Mouse (Mus musculus) Muller cell, postnatal 12 days (primary cell): ENCODE results near the gene Zfp91.
A peak's percentile ranks its signal among the peaks of the same experiment; 100 is the strongest.
"Not testable (repeated sequence)": the region's sequence is repeated elsewhere in the genome, so short reads cannot be mapped to it uniquely, and the experiment has no call there.

Experiments used
- DNase-seq: peaks from one replicate; pipeline ENCODE4 v3.0.0-alpha.2; 2015; ENCODE audit errors: inconsistent ontology term

Gene Zfp91

DNA sequence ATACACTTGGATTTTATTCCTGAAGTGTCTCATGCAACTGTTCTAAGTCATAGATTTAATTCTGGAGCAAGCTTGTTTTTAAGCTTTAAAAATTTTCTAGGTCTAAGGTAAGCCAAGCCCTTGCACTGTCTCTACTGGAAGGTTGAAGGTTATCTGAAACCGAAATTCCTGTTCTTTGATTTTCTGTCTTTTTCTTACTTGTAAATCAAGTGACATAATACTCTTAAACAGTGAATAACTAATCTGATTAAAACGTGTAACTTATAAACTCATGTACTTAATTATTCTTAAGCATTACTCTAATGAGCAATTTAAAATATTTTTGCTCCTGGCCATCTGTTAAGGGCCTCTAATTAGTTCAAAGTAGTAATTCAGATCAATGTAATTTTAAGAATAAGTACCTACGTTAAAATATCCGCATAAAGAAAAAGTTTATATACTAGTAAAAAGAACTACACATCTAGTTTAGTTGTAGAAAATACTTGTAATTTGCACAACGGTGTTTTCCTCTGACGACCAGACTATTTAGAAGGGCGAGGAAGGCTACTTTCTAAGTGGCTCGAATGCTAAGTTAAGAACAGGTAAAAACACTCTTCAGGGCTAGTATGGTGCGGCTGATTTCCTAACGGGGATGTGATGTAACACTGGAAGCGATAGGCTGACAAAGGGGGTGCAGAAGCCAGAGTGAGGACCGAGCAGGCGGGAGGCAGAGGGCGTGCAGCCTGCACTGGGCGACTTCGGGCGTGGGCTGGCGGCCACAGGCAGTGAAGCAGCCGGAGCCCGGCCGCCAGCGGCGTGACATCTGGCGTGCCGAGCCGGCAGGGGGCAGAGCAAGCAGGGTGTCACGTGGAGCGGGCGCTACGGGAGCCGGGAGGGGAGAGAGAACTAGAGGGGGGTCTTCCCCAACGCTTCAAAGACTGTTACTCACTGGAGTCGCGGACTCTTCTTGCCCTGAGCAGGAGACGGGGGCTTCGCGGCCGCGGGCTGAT lies 1.6 kb downstream of the Zfp91 start:
- DNase-seq, result peak; percentile 93

DNA sequence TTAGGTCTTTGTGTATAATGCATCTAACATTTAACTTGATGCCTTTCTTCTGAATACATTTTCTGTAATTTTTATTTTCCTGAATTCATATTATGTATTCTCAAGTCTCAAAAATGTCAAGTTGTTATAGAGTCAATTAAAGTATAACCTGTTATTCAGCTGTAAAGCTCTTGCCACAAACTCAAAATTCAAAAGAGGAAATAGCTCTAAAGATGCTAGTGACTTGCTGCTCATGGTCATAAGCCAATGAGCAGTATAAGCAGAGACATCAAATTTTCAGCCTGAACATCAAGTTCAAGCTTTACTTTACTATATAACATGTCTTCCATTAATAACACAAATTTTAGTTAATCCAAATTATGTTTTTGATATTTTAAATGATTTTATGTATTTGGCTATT lies 3.6 kb downstream of the Zfp91 start:
- no peak for DNase-seq

DNA sequence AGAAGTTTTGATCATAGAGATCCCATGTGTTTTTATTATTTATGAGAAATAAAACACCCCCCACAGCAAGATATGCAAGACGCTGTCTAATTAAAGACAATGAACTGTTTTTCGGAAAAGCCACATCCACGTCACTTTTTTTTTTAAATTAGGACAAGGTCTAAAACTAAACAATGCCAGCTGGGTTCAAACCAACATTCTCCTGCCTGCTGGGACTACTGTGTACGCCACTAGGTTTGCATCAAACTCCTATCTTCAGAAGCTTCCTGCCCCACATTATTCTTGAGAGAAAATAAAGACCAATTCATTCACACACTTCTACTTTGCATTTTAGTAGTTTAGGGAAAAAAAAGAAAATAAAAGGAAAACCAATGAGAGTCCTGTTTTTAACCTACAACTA lies 8.2 kb downstream of the Zfp91 start:
- no peak for DNase-seq

DNA sequence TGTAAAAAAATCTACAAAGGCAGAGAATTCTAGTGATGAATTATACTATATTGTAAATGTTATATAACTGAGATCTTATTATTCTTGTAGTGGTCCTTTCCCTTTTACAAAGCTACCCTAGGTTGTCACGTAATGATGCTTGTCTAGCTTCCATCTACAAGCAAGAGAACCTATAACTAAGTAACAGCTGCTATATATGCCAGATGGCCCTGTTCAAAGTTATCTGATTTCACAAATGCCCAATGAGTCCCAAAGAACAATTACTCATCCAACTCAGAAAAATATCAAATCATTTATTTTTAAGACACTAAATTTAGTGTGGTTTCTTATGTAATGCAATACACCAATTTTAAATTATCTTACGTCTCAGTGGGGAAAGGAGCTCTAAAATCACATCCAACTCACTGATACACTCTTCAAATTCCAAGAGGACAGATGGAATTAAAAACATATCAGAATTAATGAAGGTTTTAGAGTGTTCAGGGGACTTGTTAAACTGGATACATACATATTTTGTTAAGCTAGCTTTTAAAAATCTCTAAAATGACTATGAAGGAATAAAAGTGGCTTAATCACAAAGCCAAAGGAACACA lies 9.0 kb downstream of the Zfp91 start:
- DNase-seq, result no peak

DNA sequence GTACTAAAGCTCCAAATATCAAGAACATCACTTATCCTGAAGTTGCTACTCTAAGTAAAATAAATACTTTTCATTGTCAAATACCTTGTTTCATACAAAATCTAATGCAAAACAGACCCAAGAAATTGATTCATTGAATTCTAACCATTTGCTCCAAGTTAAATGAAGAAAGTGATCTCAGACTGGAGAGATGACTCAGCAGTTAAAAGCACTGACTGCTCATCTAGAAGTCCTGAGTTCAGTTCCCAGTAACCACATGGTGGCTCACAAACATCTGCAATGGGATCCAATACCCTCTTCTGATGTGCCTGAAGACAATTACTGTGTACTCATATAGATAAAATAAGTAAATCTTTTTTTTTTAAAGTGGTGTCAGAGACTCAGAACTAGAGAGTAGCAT lies 15.5 kb downstream of the Zfp91 start:
- DNase-seq, result no peak

DNA sequence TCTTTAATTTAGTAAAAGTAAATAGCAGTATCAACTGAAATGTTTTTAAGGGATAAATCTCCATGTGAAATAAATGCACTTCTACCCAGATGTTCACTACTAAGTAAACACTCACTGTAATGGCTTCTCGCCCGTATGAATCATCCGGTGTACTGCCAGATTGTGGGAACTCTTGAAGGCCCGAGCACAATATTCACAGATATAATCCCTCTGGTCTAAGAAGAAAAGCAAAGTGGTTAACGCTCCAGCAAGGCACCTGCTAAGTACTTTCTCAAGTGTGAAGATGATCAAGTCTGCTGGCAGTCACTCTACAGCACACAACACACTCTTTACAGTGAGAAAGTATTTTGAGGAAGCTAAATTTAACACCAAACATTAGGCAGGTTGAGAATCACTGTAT lies 25.0 kb downstream of the Zfp91 start:
- DNase-seq, result no peak

DNA sequence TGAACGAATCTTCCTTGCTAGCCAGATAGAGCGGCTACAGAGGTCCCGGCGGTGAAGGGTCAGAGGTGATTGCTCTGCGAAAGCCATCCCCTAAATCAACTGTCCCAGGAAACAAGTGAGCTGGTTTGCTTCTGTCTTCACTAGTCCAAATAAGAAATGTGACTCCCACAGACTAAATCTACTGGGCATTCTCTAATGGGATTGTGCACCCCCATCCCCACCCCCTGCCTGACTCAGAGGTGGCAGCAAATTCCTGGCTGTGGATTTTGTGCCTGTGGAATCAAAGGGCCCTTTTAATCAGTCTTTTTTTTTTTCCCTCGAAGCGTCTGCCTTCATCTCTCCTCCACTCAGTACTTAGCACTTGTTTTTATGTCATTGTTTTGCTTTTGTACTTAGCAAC lies 30.6 kb downstream of the Zfp91 start, which contains the start of gene Cntf:
TSS of gene Cntf (minus strand) at position 325 of the 400 bp plus-strand sequence.
- peak; percentile 94 for DNase-seq

DNA sequence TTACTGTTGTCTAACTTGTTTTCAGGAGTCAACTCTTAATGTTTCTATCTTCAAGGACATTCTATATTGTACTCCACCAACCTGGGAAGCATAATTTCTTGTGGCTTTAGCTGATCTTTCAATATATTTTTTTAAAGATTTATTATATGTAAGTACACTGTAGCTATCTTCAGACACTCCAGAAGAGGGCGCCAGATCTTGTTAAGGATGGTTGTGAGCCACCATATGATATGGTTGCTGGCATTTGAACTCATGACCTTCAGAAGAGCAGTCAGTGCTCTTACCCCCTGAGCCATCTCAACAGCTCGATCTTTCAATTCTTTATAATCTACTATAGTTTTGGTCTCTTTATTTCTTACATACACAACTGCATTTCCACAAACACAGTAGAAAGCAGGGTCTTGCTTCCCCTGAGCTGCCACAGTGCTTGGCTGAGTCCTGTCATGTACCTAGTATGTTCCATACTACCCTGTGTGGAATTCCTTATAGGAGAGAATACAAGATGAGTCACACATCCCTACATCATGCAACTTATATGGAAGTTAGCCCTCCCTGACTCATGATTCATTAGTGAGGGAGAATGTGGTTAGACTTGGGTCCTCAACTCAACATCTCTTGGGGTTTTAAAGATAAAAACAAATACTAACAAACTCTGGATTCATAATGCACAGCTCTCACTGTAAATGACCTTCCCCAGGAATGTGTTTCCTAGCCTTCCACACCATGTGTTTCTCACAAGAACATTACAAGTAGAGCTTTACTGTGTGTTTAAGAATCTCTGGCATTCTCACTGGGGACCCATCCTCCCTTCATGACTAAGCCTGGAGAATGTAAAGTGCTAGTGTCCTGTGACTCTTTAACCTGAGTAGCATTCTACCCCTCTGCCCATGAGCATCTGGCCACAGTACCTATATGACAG lies 33.5 kb downstream of the Zfp91 start:
- DNase-seq, result peak; percentile 63

DNA sequence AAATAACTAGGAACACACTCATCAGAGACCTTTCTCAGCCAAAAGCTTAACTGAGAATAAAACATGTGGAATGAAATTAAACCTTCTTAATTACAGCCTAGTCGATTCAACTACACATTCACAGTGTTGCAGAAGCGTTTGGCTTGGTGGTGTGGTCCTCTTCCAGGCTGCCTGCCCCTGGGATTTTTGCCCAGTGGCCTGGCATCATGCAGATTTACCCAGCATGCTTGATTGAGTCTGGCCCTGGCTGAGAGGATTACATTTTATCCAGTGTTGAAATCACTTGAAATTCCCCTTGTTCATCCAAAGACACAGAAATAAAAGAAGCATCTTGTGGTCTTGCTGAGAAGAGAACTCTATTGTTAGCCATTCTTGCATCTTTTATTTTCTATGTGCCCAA lies 36.3 kb downstream of the Zfp91 start:
- DNase-seq, result peak; percentile 98

DNA sequence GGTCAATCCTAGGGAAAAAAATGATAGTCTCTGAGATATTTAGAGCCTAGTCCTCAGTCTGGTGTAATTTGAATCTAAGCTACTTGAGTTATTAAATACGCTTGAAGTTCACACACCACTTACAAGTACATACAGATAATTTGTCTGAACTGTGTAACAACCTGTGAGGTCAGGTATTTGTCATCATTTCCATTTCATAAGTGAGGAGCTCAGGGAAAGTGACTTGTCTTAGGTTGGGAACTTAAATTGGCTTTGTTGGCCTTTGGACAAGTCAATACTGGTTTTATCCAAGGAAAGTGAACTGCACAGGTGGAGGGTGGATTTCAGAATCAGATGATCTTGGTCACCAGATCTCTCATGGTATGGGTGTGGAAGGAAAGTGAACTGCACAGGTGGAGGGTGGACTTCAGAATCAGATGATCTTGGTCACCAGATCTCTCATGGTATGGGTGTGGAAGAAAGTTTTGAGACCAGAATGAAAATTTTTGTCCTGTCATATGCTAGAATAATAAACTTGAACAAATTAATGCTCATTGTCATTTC lies 36.9 kb downstream of the Zfp91 start:
- DNase-seq, result no peak

DNA sequence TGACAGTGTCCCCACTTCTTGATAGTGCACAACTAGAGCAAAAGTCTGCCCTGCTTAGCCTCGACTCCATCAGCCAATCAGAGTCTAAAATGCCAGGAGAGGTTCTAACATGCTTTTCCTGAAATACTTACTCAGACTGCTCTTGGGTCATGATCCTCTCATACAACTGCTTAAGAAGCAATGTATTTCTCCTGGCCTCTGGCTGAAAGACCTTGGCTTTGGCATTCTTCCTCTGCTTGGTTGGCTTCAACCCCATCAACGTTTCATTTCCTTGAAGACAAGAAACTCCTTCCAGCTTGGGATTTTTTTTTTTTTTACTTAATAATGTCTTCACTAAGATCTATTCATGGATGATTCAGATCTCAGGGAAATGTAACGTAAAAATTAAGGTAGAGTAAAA lies 39.6 kb downstream of the Zfp91 start:
- DNase-seq, result no peak

DNA sequence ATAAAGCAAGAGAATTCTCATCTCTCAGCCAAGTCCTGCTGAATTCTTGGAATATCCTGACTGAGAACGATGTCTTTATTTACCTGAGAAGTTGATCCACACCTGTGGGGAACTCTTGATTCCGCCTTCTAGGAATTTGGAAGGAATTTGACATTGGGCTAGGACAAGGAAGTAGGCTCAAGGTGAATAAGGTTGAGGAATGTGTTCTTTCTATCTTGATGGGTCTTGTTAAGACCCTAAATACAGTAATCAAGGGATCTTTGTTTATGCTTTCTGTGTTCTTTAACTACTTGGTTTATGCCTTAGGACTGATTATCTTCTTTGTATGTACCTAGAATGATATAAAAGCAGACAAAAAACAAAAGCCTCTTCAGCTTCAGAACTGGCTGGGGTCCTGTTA lies 64.0 kb downstream of the Zfp91 start:
- DNase-seq, result no peak

DNA sequence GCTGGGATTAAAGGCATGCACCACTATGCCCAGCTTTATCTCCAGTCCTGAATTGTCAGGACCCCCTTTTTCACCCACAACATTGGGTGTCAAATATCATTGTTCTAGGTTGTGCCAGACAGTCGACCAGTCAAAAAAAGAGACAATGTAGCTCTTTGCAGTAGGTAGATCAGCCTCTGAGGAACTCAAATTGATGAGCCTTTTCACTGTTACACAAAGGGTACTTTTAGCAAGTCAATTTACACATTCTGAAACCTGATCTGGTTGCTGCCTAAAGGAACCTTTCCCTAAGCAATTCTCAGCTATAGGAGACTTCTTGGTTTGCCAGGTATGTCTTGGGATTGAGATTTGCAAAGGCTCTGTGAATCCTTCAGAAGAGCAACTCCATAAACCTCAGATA lies 64.9 kb downstream of the Zfp91 start:
- DNase-seq, result no peak

DNA sequence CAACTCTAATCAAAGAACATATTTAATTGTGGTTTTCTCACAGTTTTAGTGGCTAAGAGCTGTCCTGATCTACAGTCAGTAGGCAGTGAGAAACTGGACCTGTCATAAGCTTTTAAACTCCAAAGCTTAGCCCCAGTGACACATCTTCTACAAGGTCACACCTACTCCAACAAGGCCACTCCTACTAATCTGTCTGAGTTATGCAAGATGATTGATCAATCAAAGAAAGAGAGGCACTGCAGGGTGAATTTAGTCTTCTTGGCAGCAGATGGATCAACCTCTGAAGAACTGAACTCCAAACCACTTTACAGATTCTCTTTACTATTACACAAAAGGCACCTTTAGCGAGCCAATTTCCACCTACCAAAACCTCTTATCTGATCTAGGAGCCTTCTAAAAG lies 70.1 kb downstream of the Zfp91 start:
- DNase-seq, result peak; percentile 27

DNA sequence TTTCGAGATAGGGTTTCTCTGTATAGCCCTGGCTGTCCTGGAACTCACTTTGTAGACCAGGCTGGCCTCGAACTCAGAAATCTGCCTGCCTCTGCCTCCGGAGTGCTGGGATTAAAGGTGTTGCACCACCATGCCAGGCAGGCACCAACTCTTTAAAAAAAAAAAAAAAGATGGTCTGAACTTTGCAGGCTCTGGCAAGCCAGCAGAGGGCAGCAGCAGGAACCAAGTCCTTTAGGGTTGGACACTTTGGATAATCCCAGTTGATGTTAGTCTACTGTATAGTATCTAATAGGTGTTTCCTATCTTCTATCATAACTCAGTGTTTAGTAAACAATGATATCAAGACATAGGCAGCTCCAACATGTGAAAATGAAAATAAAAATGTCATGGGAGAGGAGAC lies 73.6 kb downstream of the Zfp91 start:
- no peak for DNase-seq

DNA sequence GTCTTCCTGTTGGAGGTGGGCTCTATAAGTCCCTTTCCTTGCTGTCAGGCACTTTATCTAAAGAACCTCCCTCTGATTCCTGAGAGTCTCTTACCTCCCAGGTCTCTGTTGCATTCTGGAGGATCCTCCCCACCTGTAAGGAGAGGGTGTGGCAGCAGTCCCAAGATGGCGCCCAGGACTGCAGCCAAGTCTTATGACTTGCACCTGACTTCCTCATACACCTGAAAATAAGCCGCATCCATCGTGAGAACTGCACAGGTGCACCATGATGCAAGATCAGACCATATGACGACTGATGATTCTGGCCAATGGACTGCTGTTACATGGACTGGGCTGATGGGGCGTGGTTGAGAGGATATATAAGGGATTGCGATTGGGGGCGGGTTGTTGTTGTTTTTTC lies 74.3 kb downstream of the Zfp91 start:
- not testable (repeated sequence) for DNase-seq

DNA sequence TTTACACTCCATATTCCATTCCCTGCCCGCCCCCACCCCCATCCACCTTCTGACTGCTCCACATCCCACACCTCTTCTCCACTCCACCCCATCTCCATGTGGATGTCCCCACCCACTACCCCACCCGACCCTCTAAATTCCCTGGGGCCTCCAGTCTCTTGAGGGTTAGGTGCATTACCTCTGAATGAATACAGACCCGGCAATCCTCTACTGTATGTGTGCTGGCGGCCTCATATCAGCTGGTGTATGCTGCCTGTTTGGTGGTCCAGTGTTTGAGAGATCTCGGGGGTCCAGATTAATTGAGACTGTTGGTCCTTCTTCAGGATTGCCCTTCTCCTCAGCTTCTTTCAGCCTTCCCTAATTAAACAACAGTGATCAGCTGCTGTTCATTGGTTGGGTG lies 75.0 kb downstream of the Zfp91 start:
- DNase-seq, result not testable (repeated sequence)

DNA sequence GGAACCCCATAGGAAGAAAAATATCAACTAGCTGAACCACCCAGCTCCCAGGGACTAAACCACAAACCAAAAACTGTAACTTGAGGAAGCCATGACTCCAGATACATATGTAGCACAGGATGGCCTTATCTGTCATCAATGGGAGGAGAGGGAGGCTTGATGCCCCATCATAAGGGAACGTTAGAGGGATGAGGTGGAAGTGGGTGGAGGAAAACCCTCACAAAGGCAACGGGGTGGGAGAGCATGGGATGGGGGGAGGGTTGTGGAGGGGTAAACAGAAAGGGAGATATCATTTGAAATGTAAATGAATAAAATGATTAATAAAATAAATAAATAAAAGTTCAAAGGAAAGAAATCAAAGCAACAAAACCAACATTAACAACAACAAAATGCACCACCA lies 75.5 kb downstream of the Zfp91 start:
- no peak for DNase-seq

DNA sequence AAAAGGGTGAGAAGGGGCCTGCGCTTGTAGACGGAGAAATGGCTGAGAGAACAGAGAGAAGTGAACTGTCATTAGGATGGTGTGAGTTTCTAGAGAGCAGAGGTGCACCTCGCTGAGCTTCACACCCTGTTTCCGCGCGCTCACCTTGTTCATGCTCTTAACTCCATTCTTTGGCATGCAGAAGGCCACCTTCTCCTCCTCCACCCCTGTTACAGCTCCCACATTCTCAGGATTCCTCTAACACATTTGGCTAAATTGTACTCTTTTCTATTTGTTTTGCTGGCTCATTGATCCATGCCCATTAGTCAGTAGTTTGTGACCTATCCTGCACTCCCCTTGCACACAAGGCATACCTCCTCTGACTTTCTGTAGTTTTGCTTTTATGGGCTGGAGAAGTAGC lies 76.7 kb downstream of the Zfp91 start:
- DNase-seq, result no peak
